Mouse (Mus musculus) cerebellum, adult 2 months (tissue): ENCODE measurements around the gene Idua.

Experiments
- CTCF ChIP-seq: fragments of 200-500 bp; IDR thresholded peaks from 2 replicates; pipeline ENCODE4 v1.5.1; 2011; ENCODE audit warnings: low read depth, mild to moderate bottlenecking, control low read depth, low read length, moderate library complexity, borderline replicate concordance; ENCODE audit not compliant: insufficient read depth
- POLR2A ChIP-seq: fragments of 200-500 bp; IDR thresholded peaks from 2 replicates; pipeline ENCODE4 v1.6.1; 2011; ENCODE audit warnings: low read length, control low read depth, borderline replicate concordance; ENCODE audit not compliant: insufficient read depth

DNA sequence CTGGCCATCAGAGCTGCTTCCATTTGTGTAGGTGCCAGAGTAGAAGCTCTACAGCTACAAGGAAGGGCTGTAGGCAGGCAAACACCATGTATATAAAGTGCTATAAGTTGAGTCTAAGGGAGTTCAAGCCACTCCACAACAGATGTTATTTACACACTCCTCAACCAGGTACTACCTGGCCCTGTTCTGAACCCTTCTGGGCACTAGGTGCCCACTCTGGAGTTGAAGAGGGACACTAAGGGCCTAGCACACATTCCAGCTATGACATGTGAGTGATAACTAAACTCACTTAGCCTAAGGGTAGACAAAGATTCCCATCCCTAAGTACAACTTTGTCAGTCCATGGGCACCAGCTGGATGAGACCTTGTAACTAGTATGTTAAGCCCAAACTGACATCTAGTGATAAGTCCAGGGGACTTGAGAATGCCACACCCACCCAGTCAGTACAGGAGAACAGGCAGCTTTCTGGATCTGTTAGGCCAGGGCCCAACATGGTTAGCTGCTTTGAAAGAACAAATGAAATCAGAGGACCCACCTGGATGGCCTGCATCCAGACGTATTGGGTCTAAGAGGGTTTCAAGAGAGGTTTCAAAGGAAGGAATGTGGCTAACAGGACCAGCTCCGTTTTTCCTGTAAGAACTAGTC, 12.2 kb upstream of the Idua start:
- no peak for TF ChIP-seq POLR2A
- TF ChIP-seq CTCF: no peak
